7 mouse cellular contexts compared by ENCODE assay signal in genomic region chr6:136519254-136519653, GRCm38 (mm10). TPM values are rescaled to one million over a fixed set of nuclear protein-coding genes. Genes with fewer than 3 reads are reported as not detected.
DNase-seq lines count a peak whose midpoint lies in the region; ATAC-seq lines count a peak whose summit lies in the region.

No protein-coding gene starts in this region.

- peaks cover 3% of the 10 kb centered on the region; the same call in 1 of the 2 replicates for H3K4me1 ChIP-seq in forebrain, embryonic 13.5 days
- peaks cover 25% of the 10 kb centered on the region for H3K4me1 ChIP-seq in liver, embryonic 16.5 days (ENCODE audit: control insufficient read depth, low read depth, low read length)

- 2% methylated on average over 17 of the region's 17 CpGs for WGBS in forebrain, embryonic 13.5 days
- WGBS in liver, embryonic 16.5 days (ENCODE audit: insufficient replicate concordance) = 2% methylated on average over 17 of the region's 17 CpGs

- peak overlapping the region; percentile 98 for H3K27ac ChIP-seq in forebrain, embryonic 13.5 days
- peak overlapping the region; percentile 99 for H3K27ac ChIP-seq in liver, embryonic 16.5 days (ENCODE audit: low read length)

- peak; percentile 45 for DNase-seq in thymus, postnatal 14 days
- DNase-seq in thymus, adult 18-20 months = no peak
- DNase-seq in T-cell, adult 2 months (ENCODE audit: low spot score) = no peak
- no peak for DNase-seq in kidney, adult 9 months
- no peak for DNase-seq in retina, postnatal 1 day

- peak overlapping the region; percentile 73 for H3K9ac ChIP-seq in forebrain, embryonic 13.5 days
- H3K9ac ChIP-seq in liver, embryonic 16.5 days (ENCODE audit: low read depth, low read length) = peak overlapping the region; percentile 81

- peaks cover 22% of the 10 kb centered on the region for H3K36me3 ChIP-seq in forebrain, embryonic 13.5 days (ENCODE audit: poor library complexity, severe bottlenecking)
- H3K36me3 ChIP-seq in liver, embryonic 16.5 days (ENCODE audit: control insufficient read depth, insufficient read depth) = peaks cover 6% of the 10 kb centered on the region

- no peak for ATAC-seq in forebrain, embryonic 13.5 days
- peak; percentile 19; the same call in 1 of the 2 replicates for ATAC-seq in liver, embryonic 16.5 days (ENCODE audit: low read depth)

- peak overlapping the region; percentile 61 for H3K4me3 ChIP-seq in forebrain, embryonic 13.5 days
- H3K4me3 ChIP-seq in liver, embryonic 16.5 days (ENCODE audit: low read depth, low read length) = peak overlapping the region; percentile 82

- H3K27me3 ChIP-seq in forebrain, embryonic 13.5 days = no peaks in the 10 kb centered on the region
- H3K27me3 ChIP-seq in liver, embryonic 16.5 days (ENCODE audit: control insufficient read depth, insufficient read depth, low read depth, low read length) = no peaks in the 10 kb centered on the region

- H3K4me2 ChIP-seq in forebrain, embryonic 13.5 days = peak overlapping the region; percentile 46
- H3K4me2 ChIP-seq in liver, embryonic 16.5 days (ENCODE audit: low read depth, low read length) = peak overlapping the region; percentile 61

- peaks cover 8% of the 10 kb centered on the region for H3K9me3 ChIP-seq in forebrain, embryonic 13.5 days (replicated peaks)
- peaks cover under 1% of the 10 kb centered on the region for H3K9me3 ChIP-seq in liver, embryonic 16.5 days (replicated peaks; ENCODE audit: control insufficient read depth, low read length)

RNA-seq across cellular contexts. Expression of gene Atf7ip, which starts 13.3 kb away (rescaled TPM):
- polyA plus RNA-seq in forebrain, embryonic 13.5 days (2015; fragmentation: Nextera tagmentation; extraction: Ambion mirVana) = 47.3 and 56.6 TPM in 2 replicates
- 15.9 and 18.0 TPM in 2 replicates for polyA plus RNA-seq in liver, embryonic 16.5 days (2015; fragmentation: Nextera tagmentation; extraction: Ambion mirVana)
